Mouse (Mus musculus): ENCODE data around the gene Bag2. TPM values are rescaled to one million over a fixed set of nuclear protein-coding genes. Genes with fewer than 3 reads are reported as not detected.
"Not testable (repeated sequence)": the region's sequence is repeated elsewhere in the genome, so short reads cannot be mapped to it uniquely, and the experiment has no call there.

The Bag2 gene
- polyA plus RNA-seq, 1 experiment = 15.5 TPM

DNA sequence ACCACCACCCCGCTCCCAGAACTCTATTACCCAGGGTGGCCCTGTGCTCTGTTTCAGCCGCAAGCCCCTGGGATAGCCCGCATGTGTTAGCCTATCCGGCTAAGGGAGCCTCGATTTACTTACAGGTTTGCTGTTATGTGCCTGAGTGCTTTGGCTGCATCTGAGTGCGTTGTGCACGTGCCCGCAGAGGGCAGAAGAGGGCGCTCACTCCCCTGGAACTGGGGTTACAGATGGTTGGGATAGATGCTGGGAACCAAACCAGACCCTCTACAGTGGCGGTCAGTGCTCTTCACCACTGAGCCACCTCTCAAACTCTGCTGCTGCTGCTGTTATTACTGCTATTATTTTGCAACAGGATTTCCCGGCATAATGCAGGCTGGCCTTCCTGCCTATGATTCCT, 8.5 kb downstream of the Bag2 start:
- DNase-seq (ENCODE audit: low read depth) = no peak
- TF ChIP-seq POLR2A (IDR thresholded peaks at IDR 0.05; ENCODE audit: borderline replicate concordance, extremely low read depth, insufficient read depth, insufficient read length, poor library complexity, severe bottlenecking) (no peak), CTCF (IDR thresholded peaks at IDR 0.05; ENCODE audit: borderline replicate concordance, extremely low read depth, insufficient read depth, insufficient read length) (no peak)

DNA sequence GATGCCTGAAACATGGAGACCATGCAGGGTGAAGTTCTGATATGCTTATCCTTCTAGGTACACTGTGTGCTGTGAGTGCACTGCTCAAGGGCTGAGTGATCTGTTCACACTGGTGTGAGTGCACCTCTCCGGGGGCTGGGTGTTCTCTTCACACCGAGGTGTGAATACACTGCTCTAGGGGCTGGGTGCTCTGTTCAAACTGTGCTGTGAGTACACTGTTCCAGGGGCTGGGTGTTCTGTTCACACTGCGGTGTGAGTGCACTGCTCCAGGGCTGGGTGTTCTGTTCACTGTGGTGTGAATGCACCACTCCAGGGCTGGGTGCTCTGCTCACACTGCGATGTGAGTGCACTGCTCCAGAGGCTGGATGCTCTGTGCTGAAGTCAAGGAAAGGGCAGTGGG, 11.7 kb downstream of the Bag2 start:
- TF ChIP-seq POLR2A (IDR thresholded peaks at IDR 0.05; ENCODE audit: borderline replicate concordance, extremely low read depth, insufficient read depth, insufficient read length, poor library complexity, severe bottlenecking) = no peak
- TF ChIP-seq CTCF (IDR thresholded peaks at IDR 0.05; ENCODE audit: borderline replicate concordance, extremely low read depth, insufficient read depth, insufficient read length) = no peak
- no peak for DNase-seq (ENCODE audit: low read depth)

DNA sequence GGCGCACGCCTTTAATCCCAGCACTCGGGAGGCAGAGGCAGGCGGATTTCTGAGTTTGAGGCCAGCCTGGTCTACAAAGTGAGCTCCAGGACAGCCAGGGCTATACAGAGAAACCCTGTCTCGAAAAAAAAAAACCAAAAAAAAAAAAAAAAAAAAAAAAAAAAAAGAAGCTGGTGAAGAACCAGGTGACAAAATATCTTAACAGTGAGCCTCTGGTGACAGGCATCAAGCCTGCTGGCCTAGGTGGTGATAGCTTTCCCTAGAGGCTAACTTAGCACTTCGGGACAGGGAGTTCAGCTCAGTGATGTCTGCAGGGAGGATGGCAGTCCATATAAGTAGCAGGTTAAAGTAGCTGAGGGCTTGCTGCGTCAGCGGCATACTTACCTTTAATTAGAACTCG, 12.8 kb downstream of the Bag2 start:
- DNase-seq (ENCODE audit: low read depth) = not testable (repeated sequence)

DNA sequence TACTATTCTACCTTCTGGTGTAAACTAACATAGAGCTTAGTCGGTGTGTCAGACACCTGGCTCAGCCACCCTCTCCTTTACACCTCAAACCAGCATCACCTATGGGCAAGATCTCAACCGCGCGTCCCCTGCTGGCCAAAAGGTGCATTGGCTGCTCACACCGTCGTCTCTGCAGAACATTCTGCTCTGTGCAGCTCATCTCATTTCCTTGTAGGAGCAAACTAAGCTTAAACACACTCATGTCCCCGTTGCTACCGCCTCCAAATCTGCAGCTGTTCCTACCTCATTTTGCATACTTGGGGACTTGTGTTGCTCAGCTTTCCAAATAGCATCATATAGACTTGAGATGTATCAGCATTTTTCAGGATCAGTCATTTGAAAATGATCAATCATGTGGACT, 14.7 kb downstream of the Bag2 start:
- TF ChIP-seq POLR2A (IDR thresholded peaks at IDR 0.05; ENCODE audit: borderline replicate concordance, extremely low read depth, insufficient read depth, insufficient read length, poor library complexity, severe bottlenecking) (no peak), CTCF (IDR thresholded peaks at IDR 0.05; ENCODE audit: borderline replicate concordance, extremely low read depth, insufficient read depth, insufficient read length) (peak; percentile 79)
- peak; percentile 34 for DNase-seq (ENCODE audit: low read depth)

DNA sequence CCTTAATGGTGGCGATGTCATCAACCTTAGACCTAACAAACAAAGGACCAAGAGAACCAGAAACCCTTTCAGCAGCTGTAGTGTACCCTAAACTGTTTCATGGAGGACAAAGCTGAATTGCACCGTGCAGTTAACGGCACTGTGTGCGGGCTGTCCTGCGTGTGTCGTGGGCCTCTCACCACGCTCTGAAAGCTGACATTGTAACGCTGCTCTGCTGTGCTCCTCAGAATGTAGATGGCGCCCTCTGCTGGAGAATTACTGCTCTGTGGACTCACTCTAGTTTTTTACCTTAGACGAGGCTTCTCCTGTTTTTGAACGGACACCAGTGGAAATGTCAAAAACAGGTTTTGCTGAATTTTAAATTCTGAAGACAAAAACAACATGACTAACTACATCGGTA, 18.3 kb downstream of the Bag2 start:
- TF ChIP-seq CTCF (IDR thresholded peaks at IDR 0.05; ENCODE audit: borderline replicate concordance, extremely low read depth, insufficient read depth, insufficient read length) = peak; percentile 88
- TF ChIP-seq POLR2A (IDR thresholded peaks at IDR 0.05; ENCODE audit: borderline replicate concordance, extremely low read depth, insufficient read depth, insufficient read length, poor library complexity, severe bottlenecking) = no peak
- DNase-seq (ENCODE audit: low read depth) = peak; percentile 89

DNA sequence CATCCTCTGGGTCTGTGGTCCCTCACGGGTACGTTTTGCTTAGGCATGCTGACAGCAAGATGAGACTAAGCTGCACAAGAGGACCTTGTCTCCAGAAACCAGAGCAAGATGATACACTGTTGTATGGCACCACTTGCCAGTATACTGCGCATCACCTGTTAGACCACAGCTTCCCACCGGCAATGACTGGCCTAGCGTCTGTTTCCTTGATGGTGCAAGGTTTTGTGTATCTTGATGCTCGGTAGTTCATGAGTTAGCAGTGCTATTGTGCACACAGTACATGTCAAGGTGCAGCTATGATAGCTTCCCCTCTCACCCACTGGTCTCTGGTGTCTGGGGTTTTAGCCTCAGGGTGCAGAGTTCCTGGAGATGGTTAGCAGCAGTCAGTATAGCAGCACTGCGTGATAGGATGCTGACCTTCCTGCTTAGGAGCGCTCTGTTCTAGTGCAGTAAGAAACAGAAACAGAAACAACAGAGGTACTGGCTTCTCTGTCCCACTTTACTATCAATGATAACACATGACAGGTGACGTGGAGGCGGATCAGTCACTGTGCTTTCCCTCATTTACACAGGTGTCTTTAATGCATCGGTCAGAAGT, 18.8 kb downstream of the Bag2 start:
- no peak for TF ChIP-seq CTCF (IDR thresholded peaks at IDR 0.05; ENCODE audit: borderline replicate concordance, extremely low read depth, insufficient read depth, insufficient read length)
- no peak for TF ChIP-seq POLR2A (IDR thresholded peaks at IDR 0.05; ENCODE audit: borderline replicate concordance, extremely low read depth, insufficient read depth, insufficient read length, poor library complexity, severe bottlenecking)
- DNase-seq (ENCODE audit: low read depth) = no peak

DNA sequence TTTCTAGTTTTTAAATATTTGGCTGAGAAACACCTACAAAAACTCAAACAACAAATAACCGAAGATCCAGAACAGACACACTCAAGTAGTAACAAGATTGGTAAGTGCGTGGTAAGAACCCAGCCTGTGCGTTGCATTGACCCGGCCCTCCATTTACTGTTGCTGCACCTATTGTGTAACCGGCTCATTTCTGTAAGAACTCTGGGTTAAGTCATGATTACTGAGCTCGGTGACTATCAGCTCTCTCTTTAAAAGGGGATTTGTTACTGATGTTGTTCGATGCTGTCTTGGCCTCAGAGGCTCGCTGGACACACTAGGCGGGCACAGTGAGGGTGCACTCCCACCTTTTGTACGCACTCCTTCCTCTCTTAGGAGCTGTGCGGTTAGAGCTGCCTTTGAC, 19.3 kb downstream of the Bag2 start:
- DNase-seq (ENCODE audit: low read depth) = no peak
- TF ChIP-seq CTCF (IDR thresholded peaks at IDR 0.05; ENCODE audit: borderline replicate concordance, extremely low read depth, insufficient read depth, insufficient read length) (no peak), POLR2A (IDR thresholded peaks at IDR 0.05; ENCODE audit: borderline replicate concordance, extremely low read depth, insufficient read depth, insufficient read length, poor library complexity, severe bottlenecking) (no peak)

DNA sequence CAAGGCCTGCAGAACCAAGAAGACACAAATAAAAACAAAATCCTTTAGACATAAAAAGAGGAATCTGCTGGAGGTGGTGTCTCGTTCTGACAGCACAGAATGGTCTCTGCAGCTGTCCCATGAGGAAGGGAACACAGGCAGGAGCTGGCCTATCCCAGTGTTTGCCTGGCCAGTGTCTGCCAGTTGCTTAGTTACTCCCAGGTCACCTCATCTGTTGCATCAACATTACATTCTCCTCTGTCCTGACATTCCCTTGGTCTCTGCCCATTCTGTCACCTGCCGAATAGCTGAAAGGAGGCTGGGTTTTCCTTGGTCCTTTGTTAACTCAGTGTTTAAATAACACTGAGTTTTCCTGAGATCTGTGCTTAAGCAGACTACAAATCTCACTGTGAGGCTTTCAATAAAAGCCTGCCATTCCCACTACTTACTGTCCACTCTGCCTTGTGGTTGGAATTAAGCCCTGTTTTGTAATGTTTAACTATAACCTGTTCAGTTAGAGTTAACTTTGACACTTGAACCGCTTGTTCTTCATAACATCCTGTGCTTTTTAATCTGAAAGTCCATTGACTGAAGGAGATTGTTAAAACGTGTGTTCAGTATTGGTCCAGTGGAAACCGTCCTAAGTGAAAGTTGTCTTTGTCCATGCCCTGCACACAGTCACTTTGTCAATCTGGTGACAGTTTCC, 23.5 kb downstream of the Bag2 start:
- DNase-seq (ENCODE audit: low read depth) = no peak
- TF ChIP-seq CTCF (IDR thresholded peaks at IDR 0.05; ENCODE audit: borderline replicate concordance, extremely low read depth, insufficient read depth, insufficient read length) = no peak
- no peak for TF ChIP-seq POLR2A (IDR thresholded peaks at IDR 0.05; ENCODE audit: borderline replicate concordance, extremely low read depth, insufficient read depth, insufficient read length, poor library complexity, severe bottlenecking)

DNA sequence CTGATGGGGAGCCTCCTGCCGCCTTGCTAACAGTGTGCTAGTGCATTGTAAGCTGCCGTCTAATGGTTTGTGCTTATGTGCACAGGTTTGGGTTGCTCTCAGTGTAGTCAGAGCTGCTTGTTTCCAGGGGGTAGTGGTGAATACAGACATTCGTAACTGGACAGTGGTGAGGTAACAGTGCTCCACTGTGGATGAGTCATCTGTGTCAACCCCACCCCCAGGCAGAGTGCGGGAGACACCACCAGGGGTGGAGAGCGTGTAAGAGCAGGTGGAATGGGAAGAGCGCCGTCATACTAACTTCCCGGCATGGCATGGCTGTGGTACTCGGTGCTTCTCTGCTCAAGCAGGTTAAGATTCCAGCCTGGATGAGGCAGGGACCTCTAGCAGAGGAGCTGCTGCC, 24.6 kb downstream of the Bag2 start:
- TF ChIP-seq POLR2A (IDR thresholded peaks at IDR 0.05; ENCODE audit: borderline replicate concordance, extremely low read depth, insufficient read depth, insufficient read length, poor library complexity, severe bottlenecking) (no peak), CTCF (IDR thresholded peaks at IDR 0.05; ENCODE audit: borderline replicate concordance, extremely low read depth, insufficient read depth, insufficient read length) (no peak)
- DNase-seq (ENCODE audit: low read depth) = no peak

DNA sequence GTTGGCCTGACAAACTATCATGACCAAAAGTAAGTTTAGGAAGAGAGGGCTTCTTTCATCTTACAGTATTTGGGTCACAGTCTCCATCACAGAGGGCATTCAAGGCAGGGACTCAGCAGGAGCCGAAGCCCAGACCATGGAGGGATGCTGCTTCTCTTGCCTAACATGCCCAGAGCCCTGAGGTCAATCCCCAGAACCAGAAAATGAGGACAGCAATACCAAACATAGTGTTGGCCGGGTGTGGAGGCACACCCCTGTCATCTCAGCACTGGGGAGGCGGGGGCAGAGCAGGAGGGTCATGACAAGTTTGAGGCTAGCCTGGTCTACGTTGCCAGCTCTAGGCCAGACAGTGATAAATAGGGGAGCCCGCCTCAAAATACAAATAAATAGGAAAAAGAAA, 32.5 kb downstream of the Bag2 start:
- TF ChIP-seq CTCF (IDR thresholded peaks at IDR 0.05; ENCODE audit: borderline replicate concordance, extremely low read depth, insufficient read depth, insufficient read length) (no peak), POLR2A (IDR thresholded peaks at IDR 0.05; ENCODE audit: borderline replicate concordance, extremely low read depth, insufficient read depth, insufficient read length, poor library complexity, severe bottlenecking) (no peak)
- no peak for DNase-seq (ENCODE audit: low read depth)

DNA sequence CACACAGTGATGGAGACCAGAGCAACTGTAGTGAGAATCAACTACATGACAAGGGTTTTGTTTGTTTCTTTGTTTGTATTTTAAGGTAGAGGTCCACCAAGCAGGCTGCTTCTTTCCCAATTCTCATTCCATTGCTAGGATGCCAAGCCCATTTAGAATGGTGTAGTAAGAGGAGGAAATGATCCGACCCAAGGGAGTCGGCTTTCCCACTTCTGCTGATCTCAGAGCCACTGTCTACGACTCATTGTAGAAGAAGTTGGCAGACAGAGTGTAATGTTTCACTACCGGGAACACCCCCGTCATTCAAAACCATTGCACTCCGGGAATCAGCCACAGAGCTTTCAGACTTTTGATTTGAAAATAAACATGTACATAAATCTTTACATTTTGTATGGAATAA, 33.1 kb downstream of the Bag2 start:
- TF ChIP-seq POLR2A (IDR thresholded peaks at IDR 0.05; ENCODE audit: borderline replicate concordance, extremely low read depth, insufficient read depth, insufficient read length, poor library complexity, severe bottlenecking) = no peak
- no peak for TF ChIP-seq CTCF (IDR thresholded peaks at IDR 0.05; ENCODE audit: borderline replicate concordance, extremely low read depth, insufficient read depth, insufficient read length)
- no peak for DNase-seq (ENCODE audit: low read depth)

DNA sequence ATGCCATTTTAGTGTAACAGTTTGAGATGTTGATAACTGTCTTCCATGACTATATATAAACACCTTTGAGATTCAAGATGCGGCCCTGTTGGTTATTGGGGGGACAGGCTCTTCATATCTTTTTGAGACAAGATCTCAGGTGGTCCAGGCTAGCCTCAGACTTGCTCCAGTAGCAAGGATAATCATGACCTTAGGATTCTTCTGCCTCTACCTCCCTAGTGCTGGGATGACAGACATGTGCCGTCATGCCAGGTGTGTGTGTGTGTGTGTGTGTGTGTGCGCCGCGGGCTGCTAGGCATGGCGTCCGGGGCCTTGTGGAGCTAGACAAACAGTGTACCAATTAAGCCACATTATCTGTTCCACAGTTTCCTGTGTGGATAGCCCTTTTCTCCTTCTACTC, 36.6 kb downstream of the Bag2 start:
- peak; percentile 15 for DNase-seq (ENCODE audit: low read depth)
- no peak for TF ChIP-seq POLR2A (IDR thresholded peaks at IDR 0.05; ENCODE audit: borderline replicate concordance, extremely low read depth, insufficient read depth, insufficient read length, poor library complexity, severe bottlenecking)
